Mouse (Mus musculus) kidney, adult 8-10 months (tissue): ENCODE data around the gene D630003M21Rik.

Source experiments
- DNase-seq, 2 experiments: peaks; one replicate each; pipeline ENCODE4 v3.0.0; 2022

D630003M21Rik gene

GRCm38 (mm10) chr2:158233106-158233505 lies 4.1 kb upstream of the D630003M21Rik start:
- no peak for DNase-seq

- DNase-seq: no peak
These were observed 3.4 kb upstream of the D630003M21Rik start for GRCm38 (mm10) chr2:158232414-158232813.

GRCm38 (mm10) chr2:158231071-158231470 lies 2.0 kb upstream of the D630003M21Rik start:
- DNase-seq: no peak

DNA sequence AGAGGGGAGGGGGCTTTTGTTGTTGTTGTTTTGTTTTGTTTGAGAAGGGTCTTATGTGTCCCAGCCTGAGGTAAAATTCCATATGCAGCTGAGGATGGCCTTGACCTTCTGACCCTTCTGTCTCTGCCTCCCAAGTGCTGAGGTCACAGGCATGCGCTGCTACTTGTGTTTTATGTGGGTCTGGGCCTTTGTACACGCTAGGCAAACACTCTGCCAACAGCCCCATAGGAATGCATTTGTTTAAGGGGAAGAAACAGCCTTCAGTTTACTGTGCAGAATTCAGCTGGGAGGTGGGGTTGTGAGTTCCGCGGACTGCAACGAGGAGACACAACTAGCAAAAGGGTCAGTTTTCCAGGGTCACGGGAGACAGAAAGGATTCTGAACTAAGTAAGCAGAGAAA lies 1.6 kb upstream of the D630003M21Rik start:
- DNase-seq: no peak

GRCm38 (mm10) chr2:158229503-158229892 lies 476 bp upstream of the D630003M21Rik start:
- no peak for DNase-seq

- peak; percentile 51 to 62 for DNase-seq
These were observed 3.7 kb downstream of the D630003M21Rik start for GRCm38 (mm10) chr2:158225301-158225700.

DNA sequence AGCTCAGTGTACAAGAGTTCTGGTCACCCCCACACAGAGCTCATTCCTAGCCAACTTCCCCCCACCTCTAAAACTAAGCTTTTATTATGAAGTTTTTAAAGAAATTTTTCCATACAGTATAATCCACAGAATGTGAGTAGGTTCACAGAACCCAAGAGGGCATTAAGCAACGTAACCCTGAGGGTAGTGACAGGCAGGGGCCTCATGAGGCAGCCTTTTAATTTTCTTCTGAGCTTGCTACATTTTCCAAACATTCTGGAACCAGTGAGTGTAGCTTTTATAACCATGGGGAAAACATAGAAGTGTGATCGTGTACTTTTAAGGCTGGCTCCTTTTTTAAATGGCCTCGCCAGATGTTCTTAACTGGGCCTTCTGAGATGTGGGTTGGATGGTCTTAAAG lies 5.5 kb downstream of the D630003M21Rik start:
- no peak for DNase-seq

- DNase-seq: no peak
These were observed 6.4 kb downstream of the D630003M21Rik start for GRCm38 (mm10) chr2:158222664-158223063.

DNA sequence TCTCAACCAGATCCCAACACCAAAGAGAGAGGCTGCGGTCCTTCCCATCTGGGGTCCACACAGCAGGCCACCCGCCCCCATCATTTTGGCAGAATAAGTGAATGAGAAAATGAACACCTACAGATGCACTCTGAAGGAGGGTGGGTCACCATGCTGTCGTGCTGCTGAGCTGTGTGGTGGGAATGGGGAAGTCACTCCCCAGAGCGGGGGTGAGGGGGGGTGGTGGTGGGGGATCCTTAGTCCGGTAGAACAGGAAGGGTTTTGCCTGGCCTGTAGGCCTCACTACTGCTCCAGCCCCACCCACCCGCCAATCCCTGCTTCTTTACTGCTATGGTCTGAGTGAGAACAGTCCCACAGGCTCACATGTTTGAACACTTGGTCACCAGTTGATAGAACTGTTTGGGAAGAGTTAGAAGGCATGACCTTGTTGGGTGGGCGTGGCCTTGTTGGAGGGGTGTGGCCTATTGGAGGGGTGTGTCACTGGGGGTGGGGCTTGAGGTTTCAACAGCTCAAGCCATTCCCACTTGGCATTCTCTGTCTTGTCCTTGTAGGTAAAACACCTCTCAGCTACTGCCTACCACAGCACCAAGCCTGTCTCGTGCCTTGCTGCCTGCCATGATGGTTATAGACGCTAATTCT lies 7.5 kb downstream of the D630003M21Rik start:
- no peak for DNase-seq

GRCm38 (mm10) chr2:158219562-158219961 lies 9.5 kb downstream of the D630003M21Rik start:
- no peak for DNase-seq

DNA sequence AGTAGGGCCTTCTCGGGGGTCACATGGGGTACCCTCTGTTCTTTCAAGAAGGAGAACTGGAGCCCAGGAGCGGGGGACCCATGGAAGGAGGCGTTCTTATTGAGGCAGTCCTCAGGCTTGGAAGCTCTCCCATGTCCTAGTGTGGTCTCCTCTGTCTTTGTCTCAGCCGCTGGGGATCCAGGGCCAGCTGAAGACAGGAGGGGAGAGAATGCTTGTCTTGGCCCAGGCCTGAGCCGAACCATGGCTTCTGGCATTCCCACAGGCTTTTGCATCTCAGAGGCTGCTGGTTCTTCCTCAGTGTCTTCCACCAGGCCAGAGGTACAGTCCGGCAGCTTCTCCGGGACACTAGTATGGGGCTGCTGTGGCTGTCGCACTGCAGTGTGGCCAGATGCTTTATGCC lies 12.5 kb downstream of the D630003M21Rik start:
- no peak for DNase-seq

- DNase-seq: peak; percentile 70 to 78
These were observed 13.5 kb downstream of the D630003M21Rik start for GRCm38 (mm10) chr2:158215283-158216117.

- DNase-seq: no peak
These were observed 17.1 kb downstream of the D630003M21Rik start for GRCm38 (mm10) chr2:158211764-158212471.

DNA sequence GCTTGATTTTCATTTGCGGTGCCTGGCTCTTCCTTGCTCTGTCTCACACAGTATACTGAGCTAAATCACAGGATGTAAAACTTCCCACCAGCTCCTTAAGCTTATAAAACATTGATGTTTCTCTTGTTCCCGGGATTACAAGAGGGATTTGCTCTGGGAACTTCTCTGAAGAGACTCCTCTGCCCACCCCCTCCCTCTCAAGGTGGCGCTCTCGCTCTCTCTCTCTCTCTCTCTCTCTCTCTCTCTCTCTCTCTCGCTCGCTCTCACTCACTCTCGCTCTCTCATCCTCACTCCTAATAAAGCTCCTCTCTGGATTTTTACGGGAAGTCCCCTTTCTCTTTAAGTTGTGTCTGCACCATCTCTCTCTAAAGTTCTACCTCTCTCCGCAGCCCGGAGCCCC lies 18.1 kb downstream of the D630003M21Rik start:
- no peak for DNase-seq

DNA sequence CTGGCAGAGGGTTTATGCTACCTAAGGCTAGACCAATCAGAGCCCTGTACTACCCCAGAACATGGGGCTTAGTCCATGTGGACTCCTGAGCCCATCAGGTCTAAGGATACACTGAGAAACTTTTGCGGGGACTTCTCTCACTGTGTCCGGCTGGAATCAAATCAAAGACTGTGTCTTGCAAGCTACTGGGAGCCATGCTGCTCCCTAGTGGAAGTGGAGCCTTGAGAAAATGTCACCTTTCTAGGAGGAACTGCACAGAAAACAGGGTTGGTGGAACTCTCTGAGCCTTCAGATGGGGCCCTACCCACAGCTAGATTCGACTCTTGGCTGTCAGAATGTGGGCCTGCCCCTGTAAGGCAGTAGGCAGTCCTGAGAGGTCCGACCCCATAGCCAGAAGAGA lies 18.5 kb downstream of the D630003M21Rik start:
- peak in 1 of 2 experiments; percentile 54 for DNase-seq

DNA sequence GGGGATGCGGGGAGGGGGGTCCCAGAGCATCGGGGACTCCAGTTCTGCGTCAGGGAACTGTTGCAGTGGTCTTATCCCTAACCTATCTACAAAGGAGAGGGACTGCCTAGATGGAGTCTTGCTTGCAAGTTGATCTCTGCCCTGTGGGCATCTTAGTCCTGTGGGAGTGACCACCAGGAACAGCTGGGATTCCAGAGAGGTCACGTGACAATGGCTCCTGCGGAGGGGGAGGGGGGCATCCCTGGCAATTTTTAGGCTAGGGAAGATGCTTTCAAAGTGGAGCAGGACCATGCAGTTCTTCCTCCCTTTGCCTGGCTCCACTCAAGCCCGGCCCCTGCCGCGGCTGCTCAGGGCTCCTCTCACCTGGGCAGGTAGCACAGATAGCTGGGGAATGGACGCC lies 19.2 kb downstream of the D630003M21Rik start:
- DNase-seq: no peak

- peak; percentile 59 to 86 for DNase-seq
These were observed 21.2 kb downstream of the D630003M21Rik start for GRCm38 (mm10) chr2:158207848-158208247.

GRCm38 (mm10) chr2:158204114-158204513 lies 24.9 kb downstream of the D630003M21Rik start:
- DNase-seq: peak; percentile 51 to 80

- DNase-seq: no peak
These were observed 25.3 kb downstream of the D630003M21Rik start for GRCm38 (mm10) chr2:158203686-158204085.

GRCm38 (mm10) chr2:158199281-158199680 lies 29.7 kb downstream of the D630003M21Rik start:
- peak in 1 of 2 experiments; percentile 36 for DNase-seq

DNA sequence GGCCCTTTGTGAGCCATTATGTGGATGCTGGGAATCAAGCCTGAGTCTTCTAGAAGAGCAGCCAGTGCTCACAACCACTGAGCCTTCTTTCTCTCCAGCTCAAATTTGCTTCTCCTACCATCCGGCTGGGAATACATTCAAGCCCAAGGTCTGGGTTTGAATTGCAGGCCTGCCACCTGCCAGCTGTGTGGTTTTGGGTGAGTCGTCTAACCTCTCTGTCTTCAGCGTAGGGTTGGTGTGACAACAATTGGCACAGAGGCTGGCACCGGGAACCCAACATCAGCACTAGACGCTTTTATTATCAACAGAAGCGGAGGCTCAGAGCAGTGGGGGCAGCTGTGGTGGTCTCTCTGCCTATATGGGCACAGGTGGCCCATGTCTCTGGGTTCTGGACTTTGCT lies 30.2 kb downstream of the D630003M21Rik start:
- no peak for DNase-seq

DNA sequence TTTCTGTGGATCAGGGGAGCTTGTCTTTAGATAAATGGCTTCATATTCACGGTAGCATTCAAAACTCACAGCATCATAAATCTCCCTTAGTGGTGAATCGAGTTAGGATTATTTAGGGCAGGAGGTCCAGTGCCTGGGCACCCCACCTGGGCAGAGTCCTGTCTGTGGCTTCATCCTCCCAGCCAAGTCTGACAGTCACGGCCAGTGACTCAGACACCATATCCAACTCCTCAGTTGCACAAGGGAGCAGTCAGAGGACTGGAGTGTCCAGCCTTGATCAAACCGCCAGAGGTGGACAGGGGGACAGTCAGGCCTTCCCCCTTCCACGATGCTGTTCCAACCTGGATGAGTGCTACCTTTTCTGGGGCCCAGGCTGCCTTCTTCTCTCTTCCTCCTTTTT lies 31.1 kb downstream of the D630003M21Rik start:
- no peak for DNase-seq

- peak in 1 of 2 experiments; percentile 41 for DNase-seq
These were observed 33.9 kb downstream of the D630003M21Rik start for GRCm38 (mm10) chr2:158194945-158195640.
